Mouse (Mus musculus): Measurements from ENCODE around the gene Fam114a2.

The Fam114a2 gene

DNA sequence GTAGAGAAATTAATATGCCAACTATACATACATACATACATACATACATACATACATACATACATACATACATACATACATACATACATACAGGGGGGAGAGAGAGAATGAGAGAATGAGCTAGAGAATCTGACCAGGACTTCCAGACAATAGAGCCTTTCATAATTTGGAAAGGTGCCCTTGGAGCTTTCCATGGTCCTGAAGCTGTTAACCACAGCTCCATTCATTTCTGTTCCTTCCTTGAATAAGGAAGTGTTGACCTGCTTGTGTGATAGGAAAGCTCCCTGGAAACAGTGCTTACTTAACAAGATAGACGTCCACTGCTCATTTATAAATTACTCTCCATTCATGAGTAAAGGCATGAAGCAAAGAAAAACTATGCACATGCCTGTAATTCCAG lies 84.3 kb downstream of the Fam114a2 start:
- ATAC-seq (ENCODE audit: low TSS enrichment), result no peak
